Comparison of ENCODE assay signal across 16 mouse cellular contexts in genomic region chr9:27821197-27821596, GRCm38 (mm10).
"Had no signal": no experiment of that assay in that cellular context is flagged by ENCODE, and none has a peak within 500 bp of the region (broad histone marks: within the 10 kb centered on the region; RNA-seq: fewer than 3 reads in every experiment).

No protein-coding gene starts in this region.

- H3K4me2 ChIP-seq: neural tube, embryonic 13.5 days; neural tube, embryonic 15.5 days; stomach, embryonic 15.5 days had no signal

- H3K9me3 ChIP-seq: neural tube, embryonic 13.5 days; neural tube, embryonic 15.5 days; stomach, embryonic 15.5 days had no signal

- DNase-seq: retina, postnatal 1 day; right cerebral cortex, adult 18-20 months; right cerebral cortex, postnatal 14 days; right cerebral cortex, postnatal 25 days; right cerebral cortex, postnatal 4 days; spleen, adult 18-20 months; thymus, adult 18-20 months; thymus, adult 2 months; thymus, postnatal 14 days; thymus, postnatal 25 days; thymus, postnatal 36 days; thymus, postnatal 4 days had no signal

- H3K4me1 ChIP-seq: neural tube, embryonic 13.5 days; neural tube, embryonic 15.5 days had no signal

- H3K36me3 ChIP-seq: neural tube, embryonic 13.5 days; neural tube, embryonic 15.5 days; stomach, embryonic 15.5 days had no signal

- H3K27ac ChIP-seq: neural tube, embryonic 13.5 days; neural tube, embryonic 15.5 days; stomach, embryonic 15.5 days; stomach, postnatal 0 days had no signal

- H3K9ac ChIP-seq: neural tube, embryonic 13.5 days; neural tube, embryonic 15.5 days; stomach, embryonic 15.5 days had no signal

- H3K4me3 ChIP-seq: neural tube, embryonic 13.5 days; neural tube, embryonic 15.5 days; stomach, embryonic 15.5 days had no signal

- H3K27me3 ChIP-seq: neural tube, embryonic 13.5 days; neural tube, embryonic 15.5 days; stomach, embryonic 15.5 days had no signal
